ENCODE assay signal across 8 mouse cellular contexts in genomic region chr9:107323558-107323957, GRCm38 (mm10). TPM values are rescaled to one million over a fixed set of nuclear protein-coding genes. Genes with fewer than 3 reads are reported as not detected.
A peak's percentile ranks its signal among the peaks of the same experiment; 100 is the strongest.
DNase-seq lines count a peak whose midpoint lies in the region; ATAC-seq and TF ChIP-seq lines count a peak whose summit lies in the region.

No protein-coding gene starts in this region.

- no peak for TF ChIP-seq CTCF in hindbrain, postnatal 0 days (IDR thresholded peaks at IDR 0.05; ENCODE audit: low read depth)

- WGBS in hindbrain, postnatal 0 days: 51% methylated on average over 6 of the region's 6 CpGs

- no peak overlapping the region for H3K27ac ChIP-seq in hindbrain, postnatal 0 days

- H3K9ac ChIP-seq in hindbrain, postnatal 0 days (replicated peaks; ENCODE audit: low read length): no peak overlapping the region

- H3K4me1 ChIP-seq in hindbrain, postnatal 0 days (ENCODE audit: insufficient read depth, low read length): no peaks in the 10 kb centered on the region

- H3K9me3 ChIP-seq in hindbrain, postnatal 0 days (ENCODE audit: low read length): no peaks in the 10 kb centered on the region

- DNase-seq in layer of hippocampus, postnatal 10 days (ENCODE audit: low spot score in 2 of 2): peak; percentile 52 to 61
- DNase-seq in layer of hippocampus, adult 11-12 months (ENCODE audit: low spot score): no peak
- peak; percentile 81 for DNase-seq in brain, adult 2 months (ENCODE audit: low read depth, low spot score)
- peak; percentile 93 for DNase-seq in fat pad, adult 2 months (ENCODE audit: extremely low read depth, low read depth, low spot score)
- DNase-seq in hindbrain, postnatal 0 days (ENCODE audit: low spot score): peak; percentile 79
- peak; percentile 70 for DNase-seq in testis, postnatal 10 days (ENCODE audit: low spot score)
- no peak for DNase-seq in spleen, postnatal 10 days (ENCODE audit: low spot score in 2 of 2)
- DNase-seq in right cerebral cortex, postnatal 4 days: no peak

- H3K27me3 ChIP-seq in hindbrain, postnatal 0 days (ENCODE audit: insufficient read depth, low read length): no peaks in the 10 kb centered on the region

- H3K36me3 ChIP-seq in hindbrain, postnatal 0 days (ENCODE audit: insufficient read depth, low read length): no peaks in the 10 kb centered on the region

- peak; percentile 76 for ATAC-seq in hindbrain, postnatal 0 days

- no peak overlapping the region for H3K4me2 ChIP-seq in hindbrain, postnatal 0 days (ENCODE audit: low read depth, low read length)

- no peak overlapping the region for H3K4me3 ChIP-seq in hindbrain, postnatal 0 days (ENCODE audit: low read length)

RNA-seq across cellular contexts. Expression of gene Hemk1, which starts 14.6 kb away (rescaled TPM):
- 10 to 100 TPM; 14.6 to 19.9 TPM for total RNA-seq in layer of hippocampus, postnatal 10 days (2021)
- total RNA-seq in hindbrain, postnatal 0 days (2014; rRNA removed): 14.8 and 18.1 TPM in 2 replicates
- polyA plus RNA-seq in hindbrain, postnatal 0 days (2015; fragmentation: Nextera tagmentation; extraction: Ambion mirVana): 13.6 and 16.4 TPM in 2 replicates

RNA-seq across cellular contexts. Expression of gene 6430571L13Rik, which starts 16.8 kb away (rescaled TPM):
- total RNA-seq in layer of hippocampus, postnatal 10 days (2021): 1 to 10 TPM; 2.5 to 3.2 TPM
- 12.5 and 27.7 TPM in 2 replicates for total RNA-seq in hindbrain, postnatal 0 days (2014; rRNA removed)
- 10.9 and 11.2 TPM in 2 replicates for polyA plus RNA-seq in hindbrain, postnatal 0 days (2015; fragmentation: Nextera tagmentation; extraction: Ambion mirVana)

RNA-seq across cellular contexts. Expression of gene Cish, which starts 27.7 kb away (rescaled TPM):
- 10 to 100 TPM in 1 of 2 experiments, 1 to 10 TPM in 1; 5.9 to 10.0 TPM for total RNA-seq in layer of hippocampus, postnatal 10 days (2021)
- 2.8 and 5.3 TPM in 2 replicates for total RNA-seq in hindbrain, postnatal 0 days (2014; rRNA removed)
- polyA plus RNA-seq in hindbrain, postnatal 0 days (2015; fragmentation: Nextera tagmentation; extraction: Ambion mirVana): 8.6 and 8.8 TPM in 2 replicates

RNA-seq across cellular contexts. Expression of gene Mapkapk3, which starts 33.9 kb away (rescaled TPM):
- total RNA-seq in layer of hippocampus, postnatal 10 days (2021): 1 to 10 TPM; 1.7 to 1.8 TPM
- total RNA-seq in hindbrain, postnatal 0 days (2014; rRNA removed): 3.5 and 3.8 TPM in 2 replicates
- 2.6 and 3.0 TPM in 2 replicates for polyA plus RNA-seq in hindbrain, postnatal 0 days (2015; fragmentation: Nextera tagmentation; extraction: Ambion mirVana)

Comparison
In these comparisons a context has a peak if more than half of its experiments do, and no peak if none do; other contexts are left out.
1. DNase-seq: peak in layer of hippocampus, postnatal 10 days (2 of 2), brain, adult 2 months (single experiment), fat pad, adult 2 months (single experiment), hindbrain, postnatal 0 days (single experiment) and testis, postnatal 10 days (single experiment); none in layer of hippocampus, adult 11-12 months (single experiment), spleen, postnatal 10 days (0 of 2) and right cerebral cortex, postnatal 4 days (single experiment).